Mouse (Mus musculus): Measurements from ENCODE around the gene Hydin. TPM values are rescaled to one million over a fixed set of nuclear protein-coding genes. Genes with fewer than 3 reads are reported as not detected.

The Hydin gene
- total and polyA plus RNA-seq, 3 experiments, result 9.5 to 17.3 (median 9.8) TPM

DNA sequence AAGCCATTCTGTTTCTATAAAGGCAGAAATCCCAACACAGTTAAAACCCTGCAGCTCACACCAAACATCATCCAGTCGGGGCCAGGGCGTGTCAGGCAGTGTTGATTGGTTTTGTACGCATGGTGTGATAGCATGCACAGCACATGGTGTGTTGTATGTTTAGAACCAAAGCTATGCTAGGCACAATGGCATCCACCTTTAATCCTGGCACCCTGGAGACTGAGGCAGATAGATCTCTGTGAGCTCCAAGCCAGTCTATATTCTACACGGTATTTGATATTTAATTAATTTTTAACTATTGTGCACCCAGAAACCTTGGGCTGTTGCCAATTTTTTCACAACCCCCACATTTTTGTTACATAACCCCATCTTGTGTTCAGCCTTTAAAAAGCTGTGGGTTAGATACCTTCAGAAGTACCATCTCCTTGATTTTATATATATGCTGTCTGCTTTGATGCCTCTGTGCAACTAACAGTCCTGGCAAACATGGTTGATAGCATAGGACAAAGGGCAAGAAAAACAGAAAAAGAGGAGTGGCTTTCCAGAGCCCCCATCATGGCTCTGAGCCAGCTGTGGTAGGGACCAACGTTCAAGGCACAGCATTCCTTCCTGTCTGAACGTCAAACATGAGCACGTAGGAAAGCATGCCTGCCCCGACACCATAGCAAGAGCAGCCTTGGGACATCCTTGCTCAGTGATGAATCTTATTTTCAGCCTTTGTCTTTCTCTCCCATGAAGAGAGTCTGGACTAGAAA, 263.4 kb downstream of the Hydin start:
- no peak overlapping the region for H3K9ac ChIP-seq (ENCODE audit: insufficient read depth, low read depth)
- TF ChIP-seq E2F4 (IDR thresholded peaks at IDR 0.05; ENCODE audit: insufficient replicate concordance, low read depth, low read length) (no peak), SMC3 (IDR thresholded peaks at IDR 0.05; ENCODE audit: low read depth, low read length) (no peak)
- H3K9me3 ChIP-seq (replicated peaks; ENCODE audit: low read length), result no peaks in the 10 kb centered on the region
- dilution Hi-C loops (cut with MboI; ENCODE audit: extremely low pct_ligation_motif_present, extremely low pct_unique_long_range_greater_than_20kb, low sequenced_read_pairs) (no loop called here), in situ Hi-C loops (cut with MboI; ENCODE audit: low pct_ligation_motif_present, low pct_unique_long_range_greater_than_20kb, low sequenced_read_pairs) (no loop called here)
- H3K27ac ChIP-seq (ENCODE audit: insufficient read depth, low read depth), result no peak overlapping the region
- H3K27me3 ChIP-seq (replicated peaks), result no peaks in the 10 kb centered on the region
- no peak overlapping the region for H3K4me2 ChIP-seq (ENCODE audit: insufficient read depth, low read depth, poor library complexity, severe bottlenecking)
- no peaks in the 10 kb centered on the region for H3K79me2 ChIP-seq (replicated peaks; ENCODE audit: control insufficient read depth, extremely low read depth, insufficient read depth, poor library complexity, severe bottlenecking)
- no peak for DNase-seq (ENCODE audit: extremely low read depth)
- H3K4me1 ChIP-seq (ENCODE audit: control insufficient read depth in 1 of 2, insufficient read depth in 2 of 2), result peaks cover 0 to 4% of the 10 kb centered on the region in 2 experiments; a peak in 1 of 4 replicates
- no peak overlapping the region for H3K4me3 ChIP-seq (replicated peaks in 1 of 3; ENCODE audit: low read depth in 2 of 3, low read length in 2 of 3, poor library complexity in 1 of 3)
- H3K36me3 ChIP-seq (replicated peaks in 1 of 2; ENCODE audit: control insufficient read depth in 1 of 2, insufficient read depth in 1 of 2, low read length in 1 of 2), result peaks cover 12 to 74% of the 10 kb centered on the region in 2 experiments

DNA sequence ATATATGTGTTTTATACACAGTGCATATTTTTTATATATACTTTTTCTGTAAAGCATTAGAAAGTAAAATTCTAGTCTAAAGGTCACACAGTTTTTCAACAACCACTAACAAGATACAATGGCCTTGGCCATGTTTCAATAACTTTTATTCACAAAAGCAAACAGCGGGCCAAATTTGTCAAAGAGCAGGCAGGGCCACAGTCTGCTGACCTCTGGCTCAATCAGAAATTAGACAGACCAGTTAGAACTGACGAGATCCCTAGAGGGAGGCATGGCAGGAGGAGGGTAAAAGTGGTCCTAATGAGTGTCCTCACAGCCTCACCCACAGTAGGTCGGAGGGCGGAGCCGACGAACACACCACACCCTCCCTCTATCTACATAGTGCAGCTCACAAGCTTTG, 267.0 kb downstream of the Hydin start:
- Histone ChIP-seq H3K4me2 (ENCODE audit: insufficient read depth, low read depth, poor library complexity, severe bottlenecking) (no peak overlapping the region), H3K9ac (ENCODE audit: insufficient read depth, low read depth) (no peak overlapping the region), H3K4me3 (replicated peaks in 1 of 3; ENCODE audit: low read depth in 2 of 3, low read length in 2 of 3, poor library complexity in 1 of 3) (no peak overlapping the region), H3K36me3 (replicated peaks in 1 of 2; ENCODE audit: control insufficient read depth in 1 of 2, insufficient read depth in 1 of 2, low read length in 1 of 2) (peaks cover 9 to 69% of the 10 kb centered on the region in 2 experiments), H3K27ac (ENCODE audit: insufficient read depth, low read depth) (no peak overlapping the region), H3K4me1 (ENCODE audit: control insufficient read depth in 1 of 2, insufficient read depth in 2 of 2) (no peaks in the 10 kb centered on the region), H3K79me2 (replicated peaks; ENCODE audit: control insufficient read depth, extremely low read depth, insufficient read depth, poor library complexity, severe bottlenecking) (no peaks in the 10 kb centered on the region), H3K27me3 (replicated peaks) (no peaks in the 10 kb centered on the region), H3K9me3 (replicated peaks; ENCODE audit: low read length) (no peaks in the 10 kb centered on the region)
- dilution Hi-C loops (cut with MboI; ENCODE audit: extremely low pct_ligation_motif_present, extremely low pct_unique_long_range_greater_than_20kb, low sequenced_read_pairs) (no loop called here), in situ Hi-C loops (cut with MboI; ENCODE audit: low pct_ligation_motif_present, low pct_unique_long_range_greater_than_20kb, low sequenced_read_pairs) (no loop called here)
- DNase-seq (ENCODE audit: extremely low read depth), result no peak
- no peak for TF ChIP-seq MAZ (IDR thresholded peaks at IDR 0.05; ENCODE audit: low read depth, low read length)
- no peak for TF ChIP-seq GABPA (IDR thresholded peaks at IDR 0.05; ENCODE audit: insufficient replicate concordance, low read depth, low read length)
- no peak for TF ChIP-seq TCF12 (IDR thresholded peaks at IDR 0.05; ENCODE audit: low read depth, low read length)
- TF ChIP-seq ETS1 (conservative IDR thresholded peaks at IDR 0.05; ENCODE audit: low read depth, low read length), result no peak
- TF ChIP-seq MAX (IDR thresholded peaks at IDR 0.05; ENCODE audit: low read length), result no peak
- TF ChIP-seq ZKSCAN1 (IDR thresholded peaks at IDR 0.05; ENCODE audit: borderline replicate concordance, low read depth, low read length), result no peak
- TF ChIP-seq RAD21 (IDR thresholded peaks at IDR 0.05; ENCODE audit: low read depth, low read length), result no peak
- no peak for TF ChIP-seq ZMIZ1 (IDR thresholded peaks at IDR 0.05; ENCODE audit: low read depth, low read length)
- no peak for TF ChIP-seq EP300 (IDR thresholded peaks at IDR 0.05; ENCODE audit: low read length)
- TF ChIP-seq TBP (conservative IDR thresholded peaks at IDR 0.05; ENCODE audit: low read depth, low read length), result no peak
- TF ChIP-seq PAX5 (IDR thresholded peaks at IDR 0.05; ENCODE audit: low read length), result no peak
- TF ChIP-seq KAT2A (IDR thresholded peaks at IDR 0.05; ENCODE audit: insufficient replicate concordance, low read length), result no peak

All from CH12.LX (cell line).